9 mouse cellular contexts compared by ENCODE assay signal in the genomic region with DNA sequence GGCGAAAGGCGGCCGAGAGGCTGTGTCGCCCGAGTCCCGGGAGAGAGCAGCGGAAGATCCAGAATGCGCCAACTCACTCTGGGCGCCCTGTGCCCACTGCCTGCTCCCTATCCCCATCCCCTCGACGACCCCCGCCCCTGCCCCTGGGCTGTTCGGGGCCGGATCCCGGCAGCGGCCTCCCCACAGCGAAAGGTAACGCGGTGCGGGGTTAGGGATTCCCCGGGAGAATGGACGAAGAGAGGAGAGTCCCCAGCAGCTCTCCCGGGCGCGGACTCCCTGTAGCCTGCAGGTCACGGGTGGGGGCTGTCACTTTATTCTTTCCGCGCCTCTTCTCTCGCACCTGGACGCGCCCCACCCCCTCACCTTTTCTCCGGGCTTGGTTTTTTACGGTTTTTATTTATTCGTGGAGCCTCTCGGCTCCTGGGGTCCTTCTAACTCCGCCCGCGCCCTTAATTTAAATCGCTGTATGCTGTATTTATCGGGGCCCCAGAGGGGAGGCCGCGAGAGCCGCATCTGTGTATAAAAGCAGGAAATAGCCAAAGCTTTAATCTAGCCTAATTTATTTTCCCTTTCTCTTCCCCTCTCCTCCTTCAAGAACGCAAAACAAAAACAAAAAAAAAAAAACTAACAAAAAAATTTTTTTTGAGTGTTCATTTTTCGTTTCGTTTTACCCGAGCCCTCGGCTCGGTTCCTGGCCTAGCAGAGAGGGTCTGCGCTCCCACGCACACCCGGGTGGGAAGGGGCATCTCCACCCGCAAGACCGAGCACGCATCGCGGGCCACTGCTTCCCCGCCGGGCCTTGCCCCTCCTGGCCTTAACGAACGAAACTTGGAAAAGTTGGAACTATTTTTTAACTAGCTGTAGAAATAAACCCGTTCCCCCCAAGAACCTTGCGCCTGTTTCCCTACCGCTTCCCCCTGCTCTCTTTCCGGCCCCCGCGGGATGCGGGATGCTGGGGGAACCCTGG. TPM values are rescaled to one million over a fixed set of nuclear protein-coding genes. Genes with fewer than 3 reads are reported as not detected.
DNase-seq lines count a peak whose midpoint lies in the region; ATAC-seq and TF ChIP-seq lines count a peak whose summit lies in the region.
"Had no signal": no experiment of that assay in that cellular context is flagged by ENCODE, and none has a peak within 500 bp of the region (broad histone marks: within the 10 kb centered on the region; RNA-seq: fewer than 3 reads in every experiment).

No protein-coding gene starts in this region.

- peak overlapping the region; percentile 86 for H3K4me2 ChIP-seq in forebrain, embryonic 11.5 days (ENCODE audit: low read depth, low read length, severe bottlenecking)

- no peak overlapping the region for H3K27ac ChIP-seq in forebrain, embryonic 11.5 days (ENCODE audit: low read depth, low read length)
- no peak overlapping the region for H3K27ac ChIP-seq in small intestine, adult 2 months (ENCODE audit: insufficient read depth, low read depth, low read length)

- H3K27me3 ChIP-seq in forebrain, embryonic 11.5 days (ENCODE audit: control insufficient read depth, insufficient read depth, low read length), result peaks cover 76% of the 10 kb centered on the region
- H3K27me3 ChIP-seq in small intestine, adult 2 months (ENCODE audit: control insufficient read depth, insufficient read depth, low read length), result peaks cover 73% of the 10 kb centered on the region

- TF ChIP-seq CTCF in lung, adult 2 months (IDR thresholded peaks at IDR 0.05; ENCODE audit: insufficient read depth, low read length), result no peak
- no peak for TF ChIP-seq CTCF in small intestine, adult 2 months (IDR thresholded peaks at IDR 0.05; ENCODE audit: extremely low read depth, insufficient read length, insufficient replicate concordance, low read depth, low read length)

- TF ChIP-seq POLR2A in lung, adult 2 months (IDR thresholded peaks at IDR 0.05; ENCODE audit: borderline replicate concordance, extremely low read depth, low read depth, low read length), result no peak
- TF ChIP-seq POLR2A in small intestine, adult 2 months (IDR thresholded peaks at IDR 0.05; ENCODE audit: low read depth, low read length), result no peak

- no peak overlapping the region for H3K4me3 ChIP-seq in lung, adult 2 months (replicated peaks; ENCODE audit: extremely low read depth, low read depth, low read length)
- peak overlapping the region; percentile 59 for H3K4me3 ChIP-seq in forebrain, embryonic 11.5 days (ENCODE audit: low read depth, low read length)
- peak overlapping the region; percentile 18; the same call in 1 of the 2 replicates for H3K4me3 ChIP-seq in small intestine, adult 2 months (ENCODE audit: low read depth, low read length)

- H3K9me3 ChIP-seq in forebrain, embryonic 11.5 days (ENCODE audit: control insufficient read depth, low read length), result no peaks in the 10 kb centered on the region

- no peak for ATAC-seq in forebrain, embryonic 11.5 days (replicated peaks; ENCODE audit: low FRiP score)

- DNase-seq in lung, adult 2 months, result peak; percentile 24
- DNase-seq in lung, postnatal 36 days, result no peak
- DNase-seq in forebrain, embryonic 11.5 days (ENCODE audit: low spot score), result peak; percentile 70
- peak; percentile 36 to 43 for DNase-seq in kidney, postnatal 4 days
- no peak for DNase-seq in thymus, adult 18-20 months
- DNase-seq in adrenal gland, postnatal 25 days, result no peak
- no peak for DNase-seq in gastrocnemius, postnatal 4 days (ENCODE audit: low spot score in 2 of 2)

- H3K9ac ChIP-seq in forebrain, embryonic 11.5 days (ENCODE audit: low read length), result peak overlapping the region; percentile 56

- peaks cover 7% of the 10 kb centered on the region; the same call in 1 of the 2 replicates for H3K4me1 ChIP-seq in lung, adult 2 months (ENCODE audit: control insufficient read depth, insufficient read depth, low read length)
- H3K4me1 ChIP-seq in forebrain, embryonic 11.5 days (replicated peaks; ENCODE audit: control insufficient read depth, insufficient read depth, low read length), result peaks cover 19% of the 10 kb centered on the region
- peaks cover 16% of the 10 kb centered on the region for H3K4me1 ChIP-seq in small intestine, adult 2 months (ENCODE audit: control insufficient read depth, insufficient read depth, insufficient read length, low read length)

- WGBS in lung, adult 2 months, result 5% methylated on average over 68 of the region's 68 CpGs
- under 1% methylated on average over 68 of the region's 68 CpGs for WGBS in forebrain, embryonic 11.5 days
- 6% methylated on average over 68 of the region's 68 CpGs for WGBS in small intestine, adult 2 months

- no peaks in the 10 kb centered on the region for H3K36me3 ChIP-seq in forebrain, embryonic 11.5 days (ENCODE audit: control insufficient read depth, insufficient read depth, low read length)
- no peaks in the 10 kb centered on the region for H3K36me3 ChIP-seq in small intestine, adult 2 months (ENCODE audit: control insufficient read depth, insufficient read depth, low read length)

RNA-seq across cellular contexts. Expression of a gene that starts 2.9 kb away (rescaled TPM):
- polyA plus RNA-seq in lung, adult 2 months (2012; rRNA removed), result 0.16 and 0.22 TPM in 2 replicates
- 8.6 and 11.7 TPM in 2 replicates for polyA plus RNA-seq in forebrain, embryonic 11.5 days (2014; fragmentation: Nextera tagmentation; extraction: Ambion mirVana)
- 0.04 and 0.09 TPM in 2 replicates for polyA plus RNA-seq in small intestine, adult 2 months (2012; rRNA removed)
- not detected in 2 replicates for total RNA-seq in adrenal gland, postnatal 25 days (2021)
- 1 to 10 TPM; 4.2 to 4.4 TPM for total RNA-seq in gastrocnemius, postnatal 4 days (2021)

RNA-seq across cellular contexts. Expression of a gene that starts 33.9 kb away (rescaled TPM):
- polyA plus RNA-seq in lung, adult 2 months (2012; rRNA removed), result 4.4 and 7.2 TPM in 2 replicates
- polyA plus RNA-seq in forebrain, embryonic 11.5 days (2014; fragmentation: Nextera tagmentation; extraction: Ambion mirVana), result 55.3 and 63.2 TPM in 2 replicates
- polyA plus RNA-seq in small intestine, adult 2 months (2012; rRNA removed), result 0.57 and 0.85 TPM in 2 replicates
- total RNA-seq in adrenal gland, postnatal 25 days (2021), result 38.1 and 43.0 TPM in 2 replicates
- 10 to 100 TPM; 32.1 to 39.2 TPM for total RNA-seq in gastrocnemius, postnatal 4 days (2021)

RNA-seq across cellular contexts. Expression of a gene that starts 41.0 kb away (rescaled TPM):
- polyA plus RNA-seq in lung, adult 2 months (2012; rRNA removed), result 15.1 and 36.7 TPM in 2 replicates
- polyA plus RNA-seq in forebrain, embryonic 11.5 days (2014; fragmentation: Nextera tagmentation; extraction: Ambion mirVana), result 5.5 and 6.4 TPM in 2 replicates
- 6.8 and 9.2 TPM in 2 replicates for polyA plus RNA-seq in small intestine, adult 2 months (2012; rRNA removed)
- 6.7 and 8.7 TPM in 2 replicates for total RNA-seq in adrenal gland, postnatal 25 days (2021)
- 10 to 100 TPM; 73.0 to 81.8 TPM for total RNA-seq in gastrocnemius, postnatal 4 days (2021)

RNA-seq across cellular contexts. Expression of a gene that starts 48.9 kb away (rescaled TPM):
- polyA plus RNA-seq in lung, adult 2 months (2012; rRNA removed), result not detected in 2 replicates
- polyA plus RNA-seq in forebrain, embryonic 11.5 days (2014; fragmentation: Nextera tagmentation; extraction: Ambion mirVana), result 0.67 TPM in 1 of 2 replicates, not detected in the other
- polyA plus RNA-seq in small intestine, adult 2 months (2012; rRNA removed), result not detected in 2 replicates
- total RNA-seq in adrenal gland, postnatal 25 days (2021), result not detected in 2 replicates
- total RNA-seq in gastrocnemius, postnatal 4 days (2021), result not detected
- total RNA-seq: heart, postnatal 10 days had no signal

RNA-seq across cellular contexts. Expression of a gene that starts 55.0 kb away (rescaled TPM):
- polyA plus RNA-seq in lung, adult 2 months (2012; rRNA removed), result 8.1 and 11.5 TPM in 2 replicates
- 218 and 220 TPM in 2 replicates for polyA plus RNA-seq in forebrain, embryonic 11.5 days (2014; fragmentation: Nextera tagmentation; extraction: Ambion mirVana)
- 3.3 and 7.2 TPM in 2 replicates for polyA plus RNA-seq in small intestine, adult 2 months (2012; rRNA removed)
- total RNA-seq in adrenal gland, postnatal 25 days (2021), result 40.2 and 46.8 TPM in 2 replicates
- total RNA-seq in gastrocnemius, postnatal 4 days (2021), result 10 to 100 TPM; 38.0 to 46.9 TPM

Comparison
In these comparisons a context has a peak if more than half of its experiments do, and no peak if none do; other contexts are left out.
1. DNase-seq: peak in lung, adult 2 months (single experiment), forebrain, embryonic 11.5 days (single experiment) and kidney, postnatal 4 days (2 of 2); none in lung, postnatal 36 days (single experiment), thymus, adult 18-20 months (0 of 2), adrenal gland, postnatal 25 days (single experiment) and gastrocnemius, postnatal 4 days (0 of 2).